Mouse (Mus musculus) adrenal gland, adult 18-20 months (tissue): ENCODE data around the gene Ttc3. TPM values are rescaled to one million over a fixed set of nuclear protein-coding genes. Genes with fewer than 3 reads are reported as not detected.
"Not testable (repeated sequence)": the region's sequence is repeated elsewhere in the genome, so short reads cannot be mapped to it uniquely, and the experiment has no call there.

ENCODE experiments used
- DNase-seq, 2 experiments: peaks; one replicate each; pipeline ENCODE4 v3.0.0; 2021 to 2022; ENCODE audit warnings: low spot score in 2 of 2
- total RNA-seq, 2 experiments: library from RNA; stranded (reverse); gene quantifications; 1 replicate in 1 of 2; 2 replicates in 1 of 2; pipeline ENCODE4 v1.2.3; 2021

Gene Ttc3
- total RNA-seq, 2 experiments from 2014 or later, result 93.2 to 101 TPM

GRCm38 (mm10) chr16:94414151-94414550 lies 43.7 kb downstream of the Ttc3 start:
- DNase-seq, result no peak

- no peak for DNase-seq
These were observed 50.1 kb downstream of the Ttc3 start for GRCm38 (mm10) chr16:94420498-94420897.

DNA sequence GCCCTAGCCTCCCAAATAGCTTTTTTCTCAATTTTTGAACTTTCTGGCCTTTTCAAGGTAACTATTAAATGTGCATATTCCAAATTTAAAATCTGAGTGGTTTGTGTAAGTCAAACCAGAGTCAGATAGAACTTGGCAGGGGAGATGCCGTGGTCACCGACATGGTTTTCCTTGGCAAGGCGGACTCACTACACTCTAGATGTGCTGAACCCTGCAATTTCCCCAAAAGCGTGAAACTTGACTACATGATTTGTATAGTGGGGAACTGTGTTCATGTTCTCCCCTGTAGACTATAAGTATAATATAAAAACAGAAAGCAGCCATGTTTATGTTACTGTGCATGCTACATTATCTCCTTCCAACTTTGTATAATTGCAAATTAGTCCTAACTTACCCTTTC lies 58.5 kb downstream of the Ttc3 start:
- no peak for DNase-seq

DNA sequence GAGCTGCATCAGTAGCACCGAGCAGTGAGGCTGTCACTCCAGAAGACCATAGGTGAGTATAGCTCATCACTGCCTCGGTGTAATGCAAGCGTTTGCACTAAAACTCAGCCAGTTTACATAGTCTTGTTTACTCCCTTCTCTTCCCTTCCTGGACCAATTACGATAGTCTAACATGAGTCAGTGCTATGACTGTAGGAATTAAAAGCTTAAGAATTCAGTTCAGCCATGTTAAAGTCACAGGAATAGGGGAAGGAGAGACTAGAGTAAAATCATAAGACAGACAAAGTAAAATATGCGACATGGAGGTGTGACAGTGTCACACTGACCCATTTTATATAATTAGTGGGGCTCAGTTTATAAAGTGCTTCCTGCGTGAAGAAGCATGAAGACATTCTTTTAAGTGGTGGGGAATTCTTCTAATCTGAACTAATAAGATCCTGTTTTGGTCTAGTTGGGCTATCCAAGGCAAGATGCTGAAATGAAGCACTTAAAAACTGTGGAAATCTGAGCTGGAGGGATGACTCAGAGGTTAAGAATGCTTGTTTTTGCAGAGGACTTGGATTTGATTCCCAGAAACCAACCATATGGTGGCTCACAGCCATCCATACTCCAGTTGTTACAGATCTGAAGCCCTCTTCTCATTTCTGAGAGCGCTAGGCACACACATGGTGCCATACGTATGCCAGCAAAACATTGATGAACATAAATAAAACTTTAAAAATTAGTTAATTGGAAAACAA lies 65.2 kb downstream of the Ttc3 start:
- no peak for DNase-seq

DNA sequence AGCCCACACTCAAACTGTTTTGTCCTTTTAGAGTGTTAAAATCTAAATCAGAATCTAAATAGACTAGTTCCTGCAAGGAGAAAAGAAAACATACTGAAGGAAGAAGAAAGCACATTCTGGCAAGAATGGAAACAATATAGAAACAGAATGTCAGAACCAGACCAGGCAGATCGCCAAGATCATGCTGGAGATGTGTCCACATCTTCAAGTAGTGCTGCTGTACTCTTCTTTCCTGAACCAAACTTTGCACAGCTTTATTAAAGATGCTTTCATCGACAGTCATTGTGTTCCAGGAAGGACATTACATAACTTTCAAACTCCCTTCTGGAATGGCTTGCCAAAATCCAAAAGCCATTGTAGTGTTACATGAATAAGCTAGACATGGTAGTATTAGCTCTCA lies 66.4 kb downstream of the Ttc3 start:
- DNase-seq, result no peak

DNA sequence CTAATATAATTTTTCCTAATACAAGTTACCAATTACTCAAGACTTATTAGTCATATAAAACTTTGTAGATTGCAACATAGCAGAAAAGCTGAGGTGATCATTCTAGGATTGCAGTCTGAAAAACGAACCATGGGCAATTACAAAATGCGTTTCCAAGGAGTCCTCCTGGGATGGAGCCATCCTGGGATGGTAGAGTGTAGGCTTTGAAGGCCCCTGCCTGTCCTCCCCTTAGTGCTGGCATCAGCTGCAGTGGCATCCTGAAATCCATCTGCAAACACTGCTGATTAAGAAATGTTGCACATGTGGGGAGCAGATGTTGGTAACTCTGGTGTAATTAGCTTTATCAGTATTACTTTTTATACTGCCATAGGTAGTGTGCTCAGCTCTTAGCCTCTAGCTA lies 70.9 kb downstream of the Ttc3 start:
- DNase-seq, result no peak

- no peak for DNase-seq
These were observed 78.7 kb downstream of the Ttc3 start for GRCm38 (mm10) chr16:94449151-94449550.

GRCm38 (mm10) chr16:94449632-94450031 lies 79.2 kb downstream of the Ttc3 start:
- DNase-seq, result no peak

DNA sequence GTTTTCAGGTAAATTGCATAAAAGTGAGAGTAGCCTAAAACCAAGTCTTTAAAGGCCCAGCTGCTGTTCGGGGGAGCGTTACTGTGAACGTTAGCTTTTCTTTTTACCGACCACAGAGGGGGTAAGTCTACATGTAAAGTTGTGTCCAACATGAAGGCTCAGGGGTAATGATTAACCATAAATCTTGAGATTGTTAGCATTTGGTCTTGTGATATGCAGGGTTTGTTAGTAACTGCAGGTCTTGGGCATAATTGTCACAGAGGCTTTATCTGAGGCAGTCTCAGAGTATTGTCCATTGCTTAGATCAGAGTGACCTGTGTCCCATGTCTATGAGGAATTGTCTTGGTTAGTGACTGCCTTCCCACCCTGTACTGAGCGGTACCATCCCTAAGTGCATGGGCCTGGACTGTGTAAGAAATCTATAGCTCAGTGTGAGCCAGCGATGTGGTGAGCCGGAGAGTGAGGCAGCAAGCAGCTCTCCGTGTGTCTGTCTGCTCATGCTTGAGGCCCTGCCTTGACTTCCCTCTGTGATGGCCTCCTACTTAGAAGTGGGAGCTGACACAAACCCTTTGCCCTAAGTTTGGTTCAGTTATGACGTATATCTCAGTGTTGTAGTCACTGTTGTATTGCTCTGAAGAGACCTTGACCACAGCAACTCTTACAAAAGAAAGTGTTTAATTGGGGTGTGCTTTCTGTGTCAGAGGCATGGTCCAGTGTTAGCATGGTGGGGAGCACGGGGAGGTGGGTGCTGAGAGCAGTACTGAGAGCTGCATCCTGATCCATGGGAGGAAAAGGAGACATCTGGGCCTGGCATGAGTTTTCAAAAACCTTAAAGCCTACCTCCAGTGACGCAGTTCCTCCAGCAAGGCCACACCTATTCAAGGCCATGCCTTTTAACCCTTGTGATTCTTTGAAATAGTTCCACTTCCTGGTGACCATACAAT lies 81.4 kb downstream of the Ttc3 start:
- DNase-seq, result no peak

DNA sequence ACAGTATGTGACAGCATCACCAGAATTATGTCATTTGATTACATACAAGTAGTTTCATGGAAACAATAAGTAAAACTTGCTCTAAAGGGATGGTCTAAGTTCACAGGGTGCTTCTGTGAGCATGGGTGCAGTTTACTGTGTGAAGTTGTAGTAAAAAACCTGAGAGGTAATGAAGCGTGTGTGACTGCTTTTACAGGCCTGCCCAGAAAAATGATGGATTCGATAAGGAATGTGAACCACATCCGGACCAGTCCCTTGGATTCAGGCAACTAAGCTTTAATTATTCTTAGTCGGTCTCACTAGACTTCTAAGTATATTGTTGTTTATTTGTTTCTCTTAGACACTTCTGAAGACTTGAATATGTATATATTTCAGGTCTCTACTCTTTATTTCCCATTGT lies 82.3 kb downstream of the Ttc3 start:
- DNase-seq, result no peak

GRCm38 (mm10) chr16:94454146-94454545 lies 83.7 kb downstream of the Ttc3 start:
- no peak for DNase-seq

DNA sequence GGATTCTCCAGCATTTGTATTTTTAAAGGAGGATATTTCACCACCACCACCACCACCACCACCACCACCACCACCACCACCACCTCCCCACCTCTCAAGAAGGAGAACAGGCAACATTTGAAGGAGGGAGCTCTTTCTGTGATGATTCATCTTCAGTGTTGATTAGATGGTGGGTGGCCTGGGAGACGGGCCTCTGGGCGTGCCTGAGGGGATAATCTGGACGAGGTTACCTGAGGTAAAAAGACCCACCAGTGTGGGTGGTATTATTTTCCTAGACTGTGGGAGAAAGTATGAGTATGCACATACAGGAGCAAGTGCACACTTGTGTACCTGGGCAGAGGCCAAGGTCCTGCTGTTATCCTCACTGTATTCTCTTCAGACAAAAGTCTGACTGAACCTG lies 93.6 kb downstream of the Ttc3 start:
- DNase-seq, result no peak

GRCm38 (mm10) chr16:94465900-94466299 lies 95.5 kb downstream of the Ttc3 start:
- DNase-seq, result no peak

DNA sequence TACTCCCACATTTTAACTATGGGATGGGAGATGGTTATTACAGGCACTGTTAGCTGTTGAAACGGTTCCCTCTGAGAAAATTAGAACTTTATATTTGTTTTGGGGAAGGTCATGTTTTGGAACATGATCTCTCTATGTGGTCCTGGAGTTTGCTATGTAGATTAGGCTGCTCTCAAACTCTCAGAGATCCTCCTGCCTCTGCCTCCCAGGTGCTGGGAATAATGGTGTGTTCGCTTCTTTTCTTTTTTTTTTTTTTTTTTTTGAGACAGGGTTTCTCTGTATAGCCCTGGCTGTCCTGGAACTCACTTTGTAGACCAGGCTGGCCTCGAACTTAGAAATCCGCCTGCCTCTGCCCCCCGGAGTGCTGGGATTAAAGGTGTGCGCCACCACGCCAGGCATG lies 95.9 kb downstream of the Ttc3 start:
- not testable (repeated sequence) for DNase-seq

DNA sequence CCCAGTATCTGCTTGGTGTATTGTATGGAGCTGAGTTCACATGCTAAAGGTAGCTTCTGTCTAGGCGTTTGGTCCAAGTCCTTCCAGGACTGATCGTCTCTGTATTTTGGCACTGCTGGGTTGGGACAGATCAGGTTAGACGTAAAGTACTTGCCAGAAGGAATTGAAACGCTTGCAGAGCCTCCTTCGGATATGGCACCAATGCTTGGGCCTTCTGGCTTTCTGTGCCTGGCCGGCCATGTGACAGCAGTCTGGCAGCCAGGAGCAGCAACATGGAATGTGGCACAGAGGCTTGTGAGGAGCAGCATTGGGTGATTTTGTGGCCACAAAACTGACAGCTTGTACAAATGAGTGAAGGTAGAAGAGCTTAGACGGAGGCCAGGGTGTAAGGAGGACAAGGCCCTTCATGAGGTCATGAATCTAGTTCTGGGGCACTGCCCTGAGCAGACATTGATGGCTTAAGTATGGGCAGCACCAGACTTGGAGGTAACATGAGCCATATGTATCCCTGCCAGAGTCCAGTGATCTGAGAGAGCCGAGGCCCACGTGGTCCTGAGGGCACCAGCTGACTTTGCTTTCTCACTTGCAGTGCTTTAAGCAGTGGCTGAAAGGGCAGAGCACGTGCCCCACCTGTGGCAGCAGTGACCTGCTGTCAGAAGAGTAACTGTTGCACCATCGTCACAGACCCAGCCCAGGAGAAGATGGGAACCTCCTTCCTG lies 97.1 kb downstream of the Ttc3 start:
- DNase-seq, result no peak

DNA sequence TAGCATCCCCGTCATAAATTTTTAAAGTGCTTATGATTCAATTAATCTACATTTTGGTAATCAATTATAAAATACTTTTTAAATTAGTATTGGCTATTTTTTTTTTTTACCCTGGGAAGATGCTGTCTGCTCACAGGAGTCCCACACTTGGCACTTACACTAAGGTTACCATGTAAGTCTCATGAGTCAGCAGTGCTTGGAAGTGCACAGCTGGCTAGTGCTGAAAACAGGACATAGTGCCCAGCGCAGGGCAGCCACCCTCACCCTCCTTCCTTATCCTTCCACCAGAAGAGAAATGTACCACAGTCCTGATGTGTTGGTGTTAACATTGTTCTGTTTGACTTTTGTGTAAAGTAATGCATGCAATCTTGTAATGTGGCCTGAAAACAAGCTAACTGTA lies 98.0 kb downstream of the Ttc3 start:
- no peak for DNase-seq

DNA sequence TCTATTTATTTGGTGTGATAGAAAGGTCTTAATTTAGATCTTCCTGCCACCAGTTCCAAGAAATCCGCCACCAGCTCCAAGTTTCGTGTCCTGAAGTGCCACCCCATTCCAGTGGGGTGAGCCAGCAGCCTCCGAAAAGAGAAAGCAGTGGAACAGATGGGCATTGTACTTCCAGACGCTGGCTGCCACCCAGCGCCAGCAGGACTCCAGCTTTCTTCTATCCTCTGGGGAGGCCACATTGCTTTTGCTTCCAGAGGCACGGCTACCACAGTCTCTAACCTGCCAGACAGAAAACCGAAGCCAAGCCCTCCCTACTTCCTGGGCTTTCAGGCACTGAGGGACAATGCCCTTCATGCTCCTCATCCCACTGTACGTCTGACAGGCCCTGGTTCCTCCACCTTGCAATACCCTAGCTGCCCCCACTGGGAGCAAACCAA lies 102.1 kb downstream of the Ttc3 start:
- DNase-seq, result peak in 1 of 2 experiments; percentile 30

- no peak for DNase-seq
These were observed 102.8 kb downstream of the Ttc3 start for GRCm38 (mm10) chr16:94473086-94473822.

DNA sequence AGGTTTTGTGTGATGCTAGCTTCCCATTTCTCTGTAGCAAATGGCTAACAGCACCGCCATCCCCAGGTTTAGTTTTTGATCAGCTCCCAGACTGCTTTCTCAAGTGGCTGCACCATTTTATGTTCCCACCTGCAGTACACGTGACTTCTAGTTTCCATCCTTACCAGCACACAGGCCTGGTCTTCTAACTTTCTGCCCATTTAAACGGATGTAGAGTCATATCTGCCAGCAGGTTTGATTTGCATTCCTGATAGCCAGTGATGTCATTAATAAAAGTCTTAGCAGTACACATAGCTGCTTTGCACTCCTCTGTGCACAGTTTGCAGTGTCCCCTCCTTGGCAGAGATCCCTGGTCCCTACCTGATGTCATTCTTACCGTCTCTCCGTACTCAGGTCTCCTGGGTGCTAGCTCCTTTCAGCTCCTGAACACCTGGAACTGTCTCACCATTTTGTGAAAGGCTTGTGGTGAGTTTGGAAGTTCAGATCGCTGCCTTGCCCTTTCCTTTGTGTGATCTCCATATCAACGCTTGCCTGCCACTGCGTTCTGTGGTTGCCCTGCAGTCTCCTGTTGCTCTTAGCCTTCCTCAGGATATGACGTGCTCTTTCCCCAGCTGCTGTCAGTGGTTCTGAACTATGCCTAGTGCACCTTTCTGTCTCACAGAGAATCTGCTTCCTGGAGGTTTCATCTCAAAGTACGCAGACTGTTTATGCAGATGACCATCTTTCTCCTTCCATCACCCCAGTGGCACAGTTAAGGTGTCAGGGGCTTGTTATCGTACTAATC lies 114.5 kb downstream of the Ttc3 start:
- DNase-seq, result no peak

GRCm38 (mm10) chr16:94487341-94487740 lies 116.9 kb downstream of the Ttc3 start:
- DNase-seq, result no peak
